Mouse (Mus musculus): ENCODE measurements around the gene Cdc25a.

DNA sequence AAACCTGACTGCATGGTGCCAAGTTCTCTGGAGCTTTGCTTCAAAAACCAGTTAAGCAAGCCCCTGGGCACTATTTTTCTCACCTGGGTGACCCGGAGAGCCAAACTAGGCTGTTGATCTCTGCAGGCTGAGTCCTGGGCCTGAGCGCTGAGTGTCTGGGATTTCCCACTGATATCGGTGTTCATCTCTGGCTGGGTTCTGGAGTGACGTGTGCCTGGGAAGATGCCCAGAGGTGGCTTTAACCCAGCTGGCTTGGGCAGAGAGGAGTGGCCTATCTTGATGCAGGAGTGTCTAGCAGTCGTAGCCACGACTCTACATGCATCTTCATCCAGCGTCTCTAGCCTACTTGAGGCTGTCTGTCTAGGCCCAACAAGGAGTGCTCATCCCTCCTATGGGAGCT is 36.4 kb downstream of the Cdc25a start:
- TF ChIP-seq CTCF (IDR thresholded peaks at IDR 0.05; ENCODE audit: low read depth), result no peak
- TF ChIP-seq EP300 (optimal IDR thresholded peaks at IDR 0.05), result no peak
